Mouse (Mus musculus) stomach, embryonic 14.5 days (tissue): ENCODE data around the gene Kif24. TPM values are rescaled to one million over a fixed set of nuclear protein-coding genes. Genes with fewer than 3 reads are reported as not detected.
"Not testable (repeated sequence)": the region's sequence is repeated elsewhere in the genome, so short reads cannot be mapped to it uniquely, and the experiment has no call there.

Experiments used
- ATAC-seq: fragments of 200-750 bp; cut with Nextera tagmentation; 2 replicates; pipeline ENCODE4 v1.8.0; 2017; ENCODE audit warnings: low read depth, moderate TSS enrichment; ENCODE audit not compliant: insufficient number of reproducible peaks, insufficient read depth, low FRiP score
- H3K27ac ChIP-seq: fragments of 300-500 bp; sonication (generic); 2 replicates; pipeline ENCODE4 v1.5.1; 2014; ENCODE audit warnings: mild to moderate bottlenecking, low read length, moderate library complexity, mixed read lengths
- H3K27me3 ChIP-seq: fragments of 300-500 bp; sonication (generic); 2 replicates; pipeline ENCODE4 v1.6.1; 2014; ENCODE audit warnings: low read length, control low read depth, mixed read lengths; ENCODE audit not compliant: control insufficient read depth, insufficient read depth
- H3K36me3 ChIP-seq: fragments of 300-500 bp; sonication (generic); 2 replicates; pipeline ENCODE4 v1.6.1; 2014; ENCODE audit warnings: mild to moderate bottlenecking, control low read depth, low read length, moderate library complexity, mixed read lengths; ENCODE audit not compliant: control insufficient read depth, insufficient read depth
- H3K4me1 ChIP-seq: fragments of 300-500 bp; sonication (generic); 2 replicates; pipeline ENCODE4 v1.6.1; 2014; ENCODE audit warnings: low read length, control low read depth, mixed read lengths; ENCODE audit not compliant: control insufficient read depth, insufficient read depth
- H3K4me2 ChIP-seq: fragments of 300-500 bp; sonication (generic); replicated peaks from 2 replicates; pipeline ENCODE4 v1.6.1; 2014; ENCODE audit warnings: low read depth, low read length, control low read depth
- H3K4me3 ChIP-seq: fragments of 300-500 bp; sonication (generic); 2 replicates; pipeline ENCODE4 v1.5.1; 2014; ENCODE audit warnings: low read depth, low read length, control low read depth
- H3K9ac ChIP-seq: fragments of 300-500 bp; sonication (generic); replicated peaks from 2 replicates; pipeline ENCODE4 v1.6.1; 2014; ENCODE audit warnings: low read depth, mild to moderate bottlenecking, control low read depth, low read length, moderate library complexity, mixed read lengths
- H3K9me3 ChIP-seq: fragments of 300-500 bp; sonication (generic); 2 replicates; pipeline ENCODE4 v1.6.1; 2016; ENCODE audit warnings: low read depth, low read length, control low read depth; ENCODE audit not compliant: control insufficient read depth
- WGBS: fragments of 180-500 bp; shearing (Covaris S2); extraction: QIAGEN DNeasy Blood & Tissue Kit; methylation state at CpG from one replicate; pipeline ENCODE4 v1.1.7; 2014; 5-methylcytosine and 5-hydroxymethylcytosine counted together
- polyA plus RNA-seq: library from polyadenylated mRNA; unstranded; fragments of >200 nt; fragmentation: Nextera tagmentation; extraction: Ambion mirVana; gene quantifications from 2 replicates; pipeline ENCODE4 v1.2.1, GENCODE M21; 2014

Gene Kif24
- polyA plus RNA-seq, 1 experiment from 2014 or later, result 7.4 TPM

GRCm38 (mm10) chr4:41463051-41463738 lies 1.5 kb downstream of the Kif24 start:
- peak overlapping the region; percentile 82 for H3K4me2 ChIP-seq
- not testable (repeated sequence) for H3K4me1 ChIP-seq, H3K27me3 ChIP-seq, H3K36me3 ChIP-seq, H3K27ac ChIP-seq, H3K9ac ChIP-seq, ATAC-seq, H3K9me3 ChIP-seq
- H3K4me3 ChIP-seq, result peak overlapping the region; percentile 73; the same call in 1 of the 2 replicates
- 69% methylated on average over 3 of the region's 3 CpGs for WGBS

- no peak overlapping the region for H3K27ac ChIP-seq
- WGBS, result 84% methylated on average over 1 of the region's 1 CpGs
- no peak overlapping the region for H3K9ac ChIP-seq
- H3K36me3 ChIP-seq, result no peaks in the 10 kb centered on the region
- H3K4me2 ChIP-seq, result no peak overlapping the region
- ATAC-seq, result no peak
- peaks cover 7% of the 10 kb centered on the region; the same call in 1 of the 2 replicates for H3K4me1 ChIP-seq
- no peak overlapping the region for H3K4me3 ChIP-seq
- no peaks in the 10 kb centered on the region for H3K27me3 ChIP-seq
- H3K9me3 ChIP-seq, result no peaks in the 10 kb centered on the region
Measured at GRCm38 (mm10) chr4:41460690-41461089, 4.0 kb downstream of the Kif24 start.

- Histone ChIP-seq H3K36me3 (no peaks in the 10 kb centered on the region), H3K9ac (no peak overlapping the region), H3K4me1 (no peaks in the 10 kb centered on the region), H3K27me3 (no peaks in the 10 kb centered on the region), H3K4me3 (no peak overlapping the region), H3K27ac (no peak overlapping the region), H3K9me3 (no peaks in the 10 kb centered on the region), H3K4me2 (no peak overlapping the region)
- ATAC-seq, result no peak
- WGBS, result 95% methylated on average over 3 of the region's 3 CpGs
Measured at GRCm38 (mm10) chr4:41447595-41447994, 17.1 kb downstream of the Kif24 start.

GRCm38 (mm10) chr4:41442790-41443302 lies 21.8 kb downstream of the Kif24 start:
- ATAC-seq, result no peak
- 64% methylated on average over 4 of the region's 4 CpGs for WGBS
- Histone ChIP-seq H3K27ac (no peak overlapping the region), H3K27me3 (no peaks in the 10 kb centered on the region), H3K4me2 (no peak overlapping the region), H3K4me1 (no peaks in the 10 kb centered on the region), H3K36me3 (no peaks in the 10 kb centered on the region), H3K9me3 (no peaks in the 10 kb centered on the region), H3K4me3 (no peak overlapping the region), H3K9ac (no peak overlapping the region)

- no peak for ATAC-seq
- Histone ChIP-seq H3K9ac (no peak overlapping the region), H3K4me1 (no peaks in the 10 kb centered on the region), H3K36me3 (no peaks in the 10 kb centered on the region), H3K27me3 (no peaks in the 10 kb centered on the region), H3K4me2 (no peak overlapping the region), H3K9me3 (no peaks in the 10 kb centered on the region), H3K27ac (no peak overlapping the region), H3K4me3 (no peak overlapping the region)
- 87% methylated on average over 5 of the region's 5 CpGs for WGBS
Measured at GRCm38 (mm10) chr4:41438931-41439330, 25.8 kb downstream of the Kif24 start.

- Histone ChIP-seq H3K9ac (no peak overlapping the region), H3K4me1 (no peaks in the 10 kb centered on the region), H3K27me3 (no peaks in the 10 kb centered on the region), H3K9me3 (no peaks in the 10 kb centered on the region), H3K36me3 (no peaks in the 10 kb centered on the region), H3K4me2 (no peak overlapping the region), H3K4me3 (no peak overlapping the region), H3K27ac (no peak overlapping the region)
- ATAC-seq, result no peak
Measured at GRCm38 (mm10) chr4:41416966-41417365, 47.7 kb downstream of the Kif24 start.

GRCm38 (mm10) chr4:41409341-41409740 lies 55.3 kb downstream of the Kif24 start:
- H3K4me1 ChIP-seq, result no peaks in the 10 kb centered on the region
- H3K36me3 ChIP-seq, result no peaks in the 10 kb centered on the region
- 95% methylated on average over 1 of the region's 1 CpGs for WGBS
- no peaks in the 10 kb centered on the region for H3K27me3 ChIP-seq
- H3K9ac ChIP-seq, result no peak overlapping the region
- no peak for ATAC-seq
- H3K27ac ChIP-seq, result no peak overlapping the region
- no peak overlapping the region for H3K4me2 ChIP-seq
- H3K4me3 ChIP-seq, result no peak overlapping the region
- no peaks in the 10 kb centered on the region for H3K9me3 ChIP-seq

- H3K36me3 ChIP-seq, result 0 out of 2 replicates have a peak, but pooled peaks cover 3% of the 10 kb centered on the region
- no peak overlapping the region for H3K9ac ChIP-seq
- no peak for ATAC-seq
- no peak overlapping the region for H3K4me2 ChIP-seq
- H3K9me3 ChIP-seq, result no peaks in the 10 kb centered on the region
- WGBS, result 94% methylated on average over 2 of the region's 2 CpGs
- no peaks in the 10 kb centered on the region for H3K4me1 ChIP-seq
- no peak overlapping the region for H3K4me3 ChIP-seq
- H3K27ac ChIP-seq, result no peak overlapping the region
- no peaks in the 10 kb centered on the region for H3K27me3 ChIP-seq
Measured at GRCm38 (mm10) chr4:41407353-41407752, 57.3 kb downstream of the Kif24 start.

GRCm38 (mm10) chr4:41406597-41406996 lies 58.1 kb downstream of the Kif24 start:
- Histone ChIP-seq H3K27ac (no peak overlapping the region), H3K27me3 (no peaks in the 10 kb centered on the region), H3K9ac (no peak overlapping the region), H3K4me3 (no peak overlapping the region), H3K36me3 (0 out of 2 replicates have a peak, but pooled peaks cover 3% of the 10 kb centered on the region), H3K4me1 (no peaks in the 10 kb centered on the region), H3K4me2 (no peak overlapping the region), H3K9me3 (no peaks in the 10 kb centered on the region)
- 87% methylated on average over 9 of the region's 9 CpGs for WGBS
- no peak for ATAC-seq
